Mouse (Mus musculus): ENCODE measurements around the gene Ddah1.

DNA sequence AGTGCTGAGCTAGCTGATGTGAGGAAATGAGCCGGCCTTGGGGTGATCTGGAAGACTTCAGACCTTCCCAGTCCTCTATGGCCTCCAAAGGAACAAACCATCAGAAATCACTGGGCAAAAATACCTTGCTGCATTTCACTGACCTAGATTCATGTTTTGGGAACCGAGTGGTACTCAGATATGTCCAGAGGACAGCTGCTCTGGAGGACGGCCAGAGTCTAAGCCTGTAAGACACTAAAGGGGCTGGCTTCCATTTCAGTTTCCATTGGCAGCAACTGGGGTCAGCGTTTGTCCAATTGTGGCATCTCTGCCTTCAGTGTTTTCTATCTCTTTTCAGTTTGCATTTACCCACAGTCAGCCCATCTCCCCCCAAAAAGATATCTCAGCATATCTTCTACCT, 115.7 kb downstream of the Ddah1 start:
- TF ChIP-seq CTCF (IDR thresholded peaks at IDR 0.05; ENCODE audit: low read depth) (no peak), EP300 (optimal IDR thresholded peaks at IDR 0.05) (no peak)
